Mouse (Mus musculus): Measurements from ENCODE around the gene Psmd9.

The Psmd9 gene

DNA sequence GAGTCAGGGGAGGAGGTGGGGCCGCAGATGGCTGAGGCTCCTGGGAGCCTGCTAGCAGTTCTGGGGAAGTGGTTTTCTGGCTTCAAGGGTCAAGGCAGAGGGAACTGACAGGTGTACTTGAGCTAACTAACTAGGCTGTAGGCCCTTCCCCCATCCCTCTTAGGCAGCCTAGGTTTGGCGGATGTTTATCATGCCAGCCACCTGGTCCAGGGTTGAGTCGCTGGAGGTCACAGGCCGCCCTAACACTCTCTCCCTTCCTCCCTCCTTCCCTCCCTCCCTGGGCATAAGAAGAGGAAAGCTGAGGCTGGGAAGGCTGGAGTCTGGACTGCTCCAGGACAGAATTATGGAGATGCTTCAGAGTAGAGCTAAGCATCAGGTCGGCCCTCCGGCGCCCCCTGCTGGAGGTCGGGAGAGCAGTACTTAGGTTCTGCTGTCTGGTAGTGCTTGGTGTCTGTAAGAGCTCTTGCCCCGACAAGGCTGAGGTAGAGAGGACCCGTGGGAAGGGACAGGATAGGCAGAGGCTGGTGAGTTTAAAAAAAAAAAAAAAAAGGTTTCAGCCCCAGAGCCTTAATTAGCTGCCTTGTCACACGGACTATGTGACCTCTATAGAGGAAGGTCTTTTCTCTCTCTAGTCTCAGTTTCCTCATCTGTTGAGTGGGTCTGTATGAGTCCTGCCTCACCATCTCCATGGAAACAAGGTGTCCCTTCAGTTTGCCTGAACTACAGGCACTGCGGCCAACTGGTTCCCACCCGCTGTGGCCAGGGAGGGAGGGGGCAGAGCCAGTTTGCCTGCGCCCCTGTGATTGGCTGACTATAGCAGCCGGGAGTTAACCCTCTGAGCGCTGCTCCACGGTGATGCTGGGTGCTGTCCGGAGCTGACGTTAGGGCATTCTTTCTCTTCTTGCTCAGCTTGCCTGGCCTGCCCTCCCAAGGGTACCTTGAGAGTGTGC, 19.5 kb upstream of the Psmd9 start:
- peak; percentile 78 for DNase-seq (ENCODE audit: extremely low read depth, insufficient read length, low spot score)

DNA sequence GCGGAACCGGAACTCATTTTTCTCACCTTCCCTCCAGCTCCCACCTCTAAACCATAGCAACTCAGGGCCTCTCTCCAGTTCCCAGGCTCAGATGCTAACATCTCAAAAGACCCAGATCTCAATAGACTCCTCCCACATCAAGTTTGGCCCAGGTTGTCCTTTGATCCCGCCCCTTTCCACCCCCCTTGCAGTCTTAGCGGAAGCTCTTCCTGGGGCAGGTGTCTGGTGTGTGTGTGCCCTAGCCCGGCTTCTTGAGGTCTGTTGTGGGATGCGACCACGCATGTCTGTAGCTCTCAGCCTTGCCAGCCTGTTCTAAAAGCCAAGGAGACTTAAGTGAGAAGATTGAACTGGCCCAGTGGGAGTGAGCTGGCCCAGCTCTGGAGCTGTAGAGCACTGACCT, 18.6 kb upstream of the Psmd9 start:
- DNase-seq (ENCODE audit: extremely low read depth, insufficient read length, low spot score), result no peak

DNA sequence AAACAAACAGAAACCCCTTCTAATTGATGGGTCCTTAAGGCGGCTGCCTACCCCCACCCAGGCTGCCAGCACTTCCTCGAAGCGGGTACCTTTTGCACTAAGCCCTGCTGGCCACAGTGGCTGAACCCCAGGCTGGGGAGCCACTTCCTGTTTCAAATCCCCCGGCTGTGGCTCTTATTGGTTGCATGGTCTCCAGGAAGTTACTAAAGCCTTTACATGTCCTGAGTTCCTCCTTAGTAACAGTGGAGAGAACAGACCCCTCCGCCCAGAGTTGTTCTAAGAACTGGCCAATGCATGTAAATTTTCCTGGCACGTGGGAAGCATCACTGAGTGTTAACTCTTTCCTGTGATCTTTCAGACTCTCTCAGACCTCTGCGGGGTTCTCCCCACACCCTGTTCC, 18.1 kb upstream of the Psmd9 start:
- no peak for DNase-seq (ENCODE audit: extremely low read depth, insufficient read length, low spot score)

DNA sequence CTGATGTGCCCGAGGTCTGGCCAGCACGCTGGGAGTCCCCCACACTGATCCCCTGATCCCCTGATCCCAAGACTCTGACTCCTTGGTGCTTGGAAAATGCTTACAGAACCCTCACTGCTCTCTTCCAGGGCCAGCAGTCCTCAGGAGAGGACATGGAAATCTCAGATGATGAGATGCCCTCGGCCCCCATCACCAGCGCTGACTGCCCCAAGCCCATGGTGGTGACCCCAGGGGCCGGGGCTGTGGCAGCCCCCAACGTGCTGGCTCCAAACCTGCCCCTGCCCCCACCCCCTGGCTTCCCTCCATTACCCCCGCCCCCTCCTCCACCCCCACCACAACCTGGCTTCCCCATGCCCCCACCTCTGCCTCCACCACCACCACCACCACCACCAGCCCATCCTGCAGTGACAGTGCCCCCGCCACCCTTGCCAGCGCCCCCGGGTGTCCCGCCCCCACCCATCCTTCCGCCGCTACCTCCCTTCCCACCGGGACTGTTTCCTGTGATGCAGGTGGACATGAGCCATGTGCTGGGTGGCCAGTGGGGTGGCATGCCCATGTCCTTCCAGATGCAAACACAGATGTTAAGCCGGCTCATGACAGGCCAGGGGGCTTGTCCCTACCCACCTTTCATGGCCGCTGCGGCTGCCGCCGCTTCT, 17.4 kb upstream of the Psmd9 start:
- no peak for DNase-seq (ENCODE audit: extremely low read depth, insufficient read length, low spot score)

DNA sequence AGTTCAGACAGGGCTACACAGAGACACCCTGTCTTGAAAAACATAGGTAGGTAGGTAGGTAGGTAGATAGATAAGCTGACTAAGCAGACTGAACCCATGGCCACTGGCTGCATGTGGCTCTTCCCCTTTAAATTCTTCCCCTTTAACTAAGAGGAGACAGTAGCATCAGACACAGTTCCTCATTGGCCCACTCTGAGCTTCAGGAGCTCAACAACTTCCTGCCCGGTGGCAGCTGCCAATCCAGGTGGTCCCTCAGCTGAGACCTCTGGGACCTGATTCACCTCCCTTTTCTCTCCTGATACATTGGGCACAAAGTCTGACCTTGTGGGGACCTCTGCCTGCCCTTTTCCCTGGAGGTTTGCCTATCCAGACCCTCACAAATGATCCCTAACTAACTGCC, 16.3 kb upstream of the Psmd9 start:
- no peak for DNase-seq (ENCODE audit: extremely low read depth, insufficient read length, low spot score)

DNA sequence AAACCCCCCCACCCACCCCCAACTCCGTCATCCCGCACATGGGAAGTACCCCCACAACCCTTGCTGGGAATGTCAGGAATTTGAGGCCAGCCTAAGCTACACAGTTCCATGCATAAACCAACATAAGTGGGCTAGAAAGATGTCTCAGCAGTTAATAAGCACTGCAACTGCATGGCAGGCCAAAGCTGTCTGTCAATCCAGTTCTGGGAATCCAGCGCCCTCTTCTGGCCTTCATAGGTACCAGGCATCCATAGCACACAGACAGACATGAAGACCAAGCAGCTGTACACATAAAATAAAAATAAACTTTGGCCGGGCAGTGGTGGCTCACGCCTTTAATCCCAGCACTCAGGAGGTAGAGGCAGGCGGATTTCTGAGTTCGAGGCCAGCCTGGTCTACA, 13.8 kb upstream of the Psmd9 start:
- no peak for DNase-seq (ENCODE audit: extremely low read depth, insufficient read length, low spot score)

DNA sequence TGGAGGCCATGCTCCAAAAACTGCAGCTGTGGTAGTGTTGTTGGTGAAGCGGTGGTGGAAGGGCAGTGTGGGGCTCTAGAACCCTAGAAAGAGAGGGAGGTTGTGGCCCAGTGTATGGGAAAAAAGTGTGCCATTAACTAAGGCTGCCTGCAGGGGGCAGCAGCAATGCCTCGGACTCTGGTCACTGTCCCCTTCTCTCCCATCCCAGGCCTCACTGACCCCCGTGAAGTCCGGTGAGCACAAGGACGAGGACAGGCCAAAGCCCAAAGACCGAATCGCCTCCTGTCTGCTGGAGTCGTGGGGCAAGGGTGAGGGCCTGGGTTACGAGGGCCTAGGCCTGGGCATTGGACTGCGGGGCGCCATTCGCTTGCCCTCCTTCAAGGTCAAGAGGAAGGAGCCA, 12.4 kb upstream of the Psmd9 start:
- no peak for DNase-seq (ENCODE audit: extremely low read depth, insufficient read length, low spot score)

DNA sequence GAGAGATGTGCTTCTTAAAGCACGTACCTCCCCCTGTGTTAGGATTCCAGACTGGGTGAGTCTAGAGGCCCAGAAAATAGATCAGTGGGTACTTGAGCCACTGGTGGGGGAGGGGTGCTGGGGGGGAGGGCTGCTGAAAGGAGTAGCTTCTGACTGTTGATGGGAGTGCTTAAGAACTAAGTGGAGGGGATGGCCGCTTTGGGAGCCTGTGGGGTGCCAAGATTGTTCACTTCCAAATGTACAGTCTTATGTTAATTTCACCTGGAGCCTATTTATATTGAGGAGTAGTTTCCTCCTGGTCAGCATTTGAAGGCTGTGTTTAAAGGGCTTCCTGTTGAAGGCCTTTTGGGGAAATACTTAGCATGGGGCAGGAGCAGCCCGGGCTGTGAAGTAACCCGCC, 11.2 kb upstream of the Psmd9 start:
- no peak for DNase-seq (ENCODE audit: extremely low read depth, insufficient read length, low spot score)

DNA sequence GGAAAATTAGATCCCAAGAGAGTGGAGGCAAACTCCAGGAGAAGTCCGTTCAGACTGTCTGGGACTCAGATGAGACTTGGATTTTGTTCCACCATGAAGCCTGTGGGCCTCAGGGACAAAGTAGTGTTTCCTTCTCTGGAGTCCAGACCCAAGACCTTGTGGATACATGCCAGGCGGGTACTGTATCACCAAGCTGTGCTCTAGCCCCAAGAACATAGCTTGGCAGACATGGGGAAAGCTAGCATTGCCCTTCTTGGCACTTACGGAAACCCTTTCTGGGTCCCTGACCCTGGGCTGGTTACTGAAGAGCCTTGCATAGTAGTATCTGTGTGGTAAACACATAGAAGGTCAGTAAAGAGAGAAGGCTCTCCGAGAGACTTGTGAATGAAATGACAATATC, 9.8 kb upstream of the Psmd9 start:
- DNase-seq (ENCODE audit: extremely low read depth, insufficient read length, low spot score), result no peak

DNA sequence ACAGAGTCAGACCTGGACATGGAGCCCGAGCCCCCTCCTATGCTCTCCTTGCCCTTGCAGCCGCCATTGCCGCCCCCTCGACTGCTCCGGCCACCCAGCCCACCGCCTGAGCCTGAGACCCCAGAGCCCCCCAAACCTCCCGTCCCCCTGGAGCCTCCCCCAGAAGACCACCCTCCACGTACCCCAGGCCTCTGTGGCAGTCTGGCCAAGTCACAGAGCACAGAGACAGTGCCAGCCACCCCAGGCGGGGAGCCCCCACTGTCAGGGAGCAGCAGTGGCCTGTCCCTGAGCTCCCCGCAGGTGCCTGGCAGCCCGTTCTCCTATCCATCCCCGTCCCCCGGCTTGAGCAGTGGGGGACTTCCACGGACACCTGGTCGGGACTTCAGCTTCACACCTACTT, 9.3 kb upstream of the Psmd9 start:
- no peak for DNase-seq (ENCODE audit: extremely low read depth, insufficient read length, low spot score)

DNA sequence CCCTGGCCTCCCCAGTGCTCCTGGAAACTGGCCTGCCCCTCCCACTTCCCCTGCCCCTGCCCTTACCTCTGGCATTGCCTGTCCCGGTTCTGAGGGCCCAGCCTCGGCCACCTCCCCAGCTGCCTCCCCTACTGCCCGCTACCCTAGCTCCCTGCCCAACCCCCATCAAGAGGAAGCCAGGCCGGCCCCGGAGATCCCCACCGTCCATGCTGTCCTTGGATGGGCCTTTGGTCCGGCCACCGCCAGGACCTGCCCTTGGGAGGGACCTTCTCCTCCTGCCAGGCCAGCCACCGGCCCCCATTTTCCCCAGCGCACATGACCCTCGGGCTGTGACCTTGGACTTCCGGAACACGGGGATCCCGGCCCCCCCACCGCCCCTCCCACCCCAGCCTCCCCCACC, 8.9 kb upstream of the Psmd9 start:
- no peak for DNase-seq (ENCODE audit: extremely low read depth, insufficient read length, low spot score)

DNA sequence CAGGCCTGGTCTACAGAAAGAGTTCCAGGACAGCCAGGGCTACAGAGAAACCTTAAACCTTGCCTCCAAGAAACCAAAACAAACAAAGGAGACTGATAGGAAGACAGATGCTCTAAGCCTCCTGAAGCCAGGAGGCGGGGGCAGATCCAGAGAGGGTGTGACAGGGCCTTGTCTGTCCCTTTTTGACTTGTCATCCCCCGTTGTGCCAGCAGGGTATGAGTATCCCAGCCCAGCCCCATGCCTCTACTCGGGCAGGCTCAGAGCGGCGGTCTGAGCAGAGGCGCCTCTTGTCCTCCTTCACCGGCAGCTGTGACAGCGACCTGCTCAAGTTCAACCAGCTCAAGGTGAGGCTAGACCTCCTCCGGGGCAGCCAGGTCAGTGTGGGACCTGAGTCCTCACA, 6.3 kb upstream of the Psmd9 start:
- DNase-seq (ENCODE audit: extremely low read depth, insufficient read length, low spot score), result no peak

DNA sequence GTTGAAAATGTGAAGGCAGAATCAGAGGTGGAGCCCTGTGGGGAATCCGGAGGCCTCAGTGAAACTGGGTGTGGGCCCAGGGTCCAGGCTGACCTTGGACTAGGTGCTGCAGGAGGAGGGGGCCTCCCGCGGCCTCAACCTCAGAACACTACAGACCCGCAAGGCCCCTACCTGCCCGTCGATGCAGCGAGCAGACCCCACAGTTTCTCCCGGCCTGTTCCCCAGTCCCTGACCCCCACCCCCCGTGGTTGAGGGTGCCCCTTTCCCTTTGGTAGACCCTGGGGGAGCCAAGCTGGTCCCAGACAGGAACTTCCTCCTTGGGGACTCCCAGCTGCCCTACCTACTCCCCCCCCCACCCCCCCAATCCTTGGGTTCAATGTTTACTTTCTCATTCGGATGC, 2.8 kb upstream of the Psmd9 start:
- DNase-seq (ENCODE audit: extremely low read depth, insufficient read length, low spot score), result no peak

DNA sequence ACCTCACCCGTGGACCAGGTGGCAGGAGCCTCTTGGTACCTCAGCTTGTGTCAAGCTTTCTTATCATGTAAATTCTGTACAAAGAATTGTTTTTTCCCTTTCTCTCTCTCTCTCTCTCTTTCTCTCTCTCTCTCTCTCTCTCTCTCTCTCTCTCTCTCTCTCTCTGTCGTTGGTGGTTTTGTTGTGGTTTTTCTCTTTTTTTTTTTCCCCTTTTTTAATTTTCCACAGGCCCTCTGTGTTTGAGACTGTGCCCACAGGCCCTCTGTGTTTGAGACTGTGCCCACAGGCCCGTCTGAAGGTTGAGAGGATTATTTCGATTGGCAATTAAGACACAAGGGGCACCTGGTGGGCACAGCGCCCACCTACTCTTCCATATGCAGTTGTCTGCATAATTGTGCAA, 1.6 kb upstream of the Psmd9 start:
- no peak for DNase-seq (ENCODE audit: extremely low read depth, insufficient read length, low spot score)

DNA sequence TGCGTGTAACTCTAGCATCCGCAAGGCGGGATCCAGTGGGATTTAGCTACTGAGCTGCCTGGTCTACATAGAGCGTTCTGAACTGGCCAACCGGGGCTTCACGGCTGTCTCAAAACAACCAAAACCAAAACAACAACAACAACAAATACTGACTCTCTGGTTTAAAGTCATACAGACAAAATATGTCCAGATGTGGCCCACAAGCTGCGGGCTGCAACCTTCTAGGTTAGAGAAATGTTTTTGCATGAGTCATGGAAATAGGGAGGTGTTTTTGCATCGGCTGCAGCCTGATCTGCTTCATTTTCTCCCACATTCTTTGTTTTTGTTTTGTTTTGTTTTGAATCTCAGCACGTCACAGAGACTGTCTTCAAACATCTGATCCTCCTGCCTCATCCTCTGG, 1.2 kb downstream of the Psmd9 start:
- no peak for DNase-seq (ENCODE audit: extremely low read depth, insufficient read length, low spot score)

DNA sequence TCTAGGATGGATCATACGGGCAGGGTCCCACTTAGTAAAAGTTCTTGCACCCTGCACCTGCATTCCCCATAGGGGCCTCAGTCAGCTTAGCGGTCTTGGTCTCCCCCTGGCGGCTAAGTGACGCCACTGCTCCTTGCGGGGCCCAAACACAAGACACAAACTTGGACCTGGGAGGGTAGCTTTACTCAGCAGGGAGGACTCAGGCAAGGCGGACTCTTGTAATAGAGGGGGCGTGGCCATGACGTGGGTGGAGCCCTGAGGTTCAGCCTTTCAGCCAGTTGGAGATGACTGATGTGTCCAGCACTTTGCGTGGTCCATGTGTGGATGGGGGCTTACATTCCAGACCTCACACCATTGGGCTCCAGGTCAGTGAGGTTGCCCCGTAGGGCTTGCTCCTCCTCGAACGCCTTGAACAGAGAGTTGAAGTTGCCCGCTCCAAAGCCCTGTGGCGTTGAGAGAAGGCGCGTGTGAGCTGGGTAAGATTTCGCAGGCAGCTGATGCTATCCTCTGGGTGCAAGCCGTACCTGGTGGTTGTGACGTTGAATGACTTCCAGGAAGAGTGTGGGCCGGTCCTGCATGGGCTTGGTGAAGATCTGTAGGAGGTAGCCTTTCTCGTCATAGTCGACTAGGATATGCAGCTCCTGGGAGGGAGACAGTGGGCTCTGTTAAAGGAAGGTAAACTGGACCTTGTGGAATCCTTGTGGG, 2.6 kb downstream of the Psmd9 start:
- peak; percentile 69 for DNase-seq (ENCODE audit: extremely low read depth, insufficient read length, low spot score)

DNA sequence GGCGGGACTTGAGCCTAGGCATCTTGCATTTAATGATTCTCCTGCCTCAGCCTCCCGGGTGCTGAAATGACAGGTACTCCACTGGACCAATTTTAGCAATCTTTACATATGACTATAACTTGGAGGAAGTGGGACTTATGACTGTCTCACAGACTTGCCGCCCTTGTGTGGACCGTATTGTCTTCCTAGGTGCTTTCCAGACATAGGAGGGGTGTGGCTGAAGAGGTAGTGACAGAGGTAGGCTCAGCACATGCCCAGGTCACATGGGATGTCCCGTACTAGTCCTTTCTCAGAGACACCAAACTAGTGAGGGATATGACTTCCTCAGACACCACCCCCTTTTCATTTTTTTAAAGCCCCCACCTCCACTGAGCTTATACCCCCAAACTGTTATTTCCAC, 9.6 kb downstream of the Psmd9 start:
- no peak for DNase-seq (ENCODE audit: extremely low read depth, insufficient read length, low spot score)

DNA sequence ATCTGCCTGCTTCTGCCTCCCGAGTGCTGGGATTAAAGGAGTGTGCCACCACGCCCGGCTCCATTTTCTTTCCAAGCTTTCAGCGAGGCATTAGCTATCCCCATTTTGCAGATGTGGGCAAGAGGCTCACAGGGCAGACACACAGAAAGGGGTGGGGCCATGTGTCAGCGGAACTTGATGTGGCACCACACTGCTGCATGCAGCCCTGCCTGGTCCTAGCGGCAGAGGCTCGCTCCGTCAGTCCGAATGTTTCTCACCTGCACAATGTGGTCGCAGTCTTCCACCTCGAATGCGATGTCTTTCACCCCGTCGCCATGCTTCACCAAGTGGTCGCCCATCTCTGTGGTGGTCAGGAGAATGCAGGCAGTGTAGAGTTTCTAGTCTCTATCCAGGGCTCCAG, 11.2 kb downstream of the Psmd9 start:
- no peak for DNase-seq (ENCODE audit: extremely low read depth, insufficient read length, low spot score)

DNA sequence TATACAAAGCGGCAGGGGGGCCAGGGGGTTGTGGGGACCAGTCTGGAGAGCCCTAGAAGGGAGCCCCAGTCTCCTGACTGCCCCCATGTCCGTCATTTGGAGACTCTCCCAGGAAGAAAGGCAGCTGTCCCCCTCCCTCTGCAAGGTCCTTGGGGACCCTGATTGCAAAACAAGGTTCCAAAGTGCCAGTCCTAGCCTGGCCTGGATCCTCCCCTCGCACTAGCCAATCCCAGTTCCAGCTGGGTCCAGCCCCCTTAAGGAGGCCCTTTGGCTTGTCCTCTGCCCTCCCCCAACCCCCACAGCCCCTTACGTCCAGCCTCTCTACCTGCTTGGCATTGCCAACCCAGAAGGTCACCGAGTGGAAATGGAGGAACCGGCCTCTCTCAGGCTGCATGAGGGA, 12.3 kb downstream of the Psmd9 start:
- no peak for DNase-seq (ENCODE audit: extremely low read depth, insufficient read length, low spot score)

DNA sequence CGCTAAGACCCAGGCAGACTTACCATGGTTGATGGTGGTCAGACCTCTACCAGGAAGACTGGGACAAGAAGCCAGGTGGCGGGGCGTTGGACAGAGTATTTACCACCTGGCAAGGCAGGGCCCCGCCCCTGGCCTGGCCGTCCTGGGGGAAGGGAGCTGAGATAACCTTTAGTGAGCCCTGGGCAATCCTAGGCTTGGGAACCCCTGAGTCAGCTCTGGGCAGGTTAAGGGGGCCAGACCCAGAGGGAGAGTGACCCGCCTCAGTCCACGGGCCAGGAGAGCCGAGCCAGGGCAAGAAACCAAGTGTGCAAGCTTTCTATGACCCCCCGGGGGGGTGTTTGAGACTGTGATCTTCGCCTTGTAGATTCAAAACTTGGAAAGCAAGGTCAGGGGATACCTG, 13.4 kb downstream of the Psmd9 start, which contains the start of gene Hpd:
Gene Hpd (minus strand): TSS at position 77 of the 400 bp plus-strand sequence.
- DNase-seq (ENCODE audit: extremely low read depth, insufficient read length, low spot score), result no peak

DNA sequence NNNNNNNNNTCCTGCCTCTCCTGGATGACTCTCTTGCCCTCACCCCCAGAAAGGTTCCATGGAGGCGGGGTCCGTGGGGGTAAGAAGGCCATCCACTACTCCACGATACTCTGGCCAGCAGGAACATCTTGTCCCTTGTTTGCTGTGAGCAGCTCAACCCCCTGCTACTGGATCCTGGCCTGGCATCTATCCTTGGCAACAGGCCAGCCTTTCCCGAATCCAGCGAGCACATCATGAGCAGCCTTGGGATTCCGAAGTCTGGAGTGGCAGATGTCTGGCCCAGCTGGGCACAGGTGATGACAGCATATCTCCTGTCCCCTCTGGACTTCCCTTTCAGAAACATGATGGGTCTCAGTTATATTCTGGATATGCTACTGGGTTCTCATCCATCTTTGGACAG, 16.8 kb downstream of the Psmd9 start:
- no peak for DNase-seq (ENCODE audit: extremely low read depth, insufficient read length, low spot score)

DNA sequence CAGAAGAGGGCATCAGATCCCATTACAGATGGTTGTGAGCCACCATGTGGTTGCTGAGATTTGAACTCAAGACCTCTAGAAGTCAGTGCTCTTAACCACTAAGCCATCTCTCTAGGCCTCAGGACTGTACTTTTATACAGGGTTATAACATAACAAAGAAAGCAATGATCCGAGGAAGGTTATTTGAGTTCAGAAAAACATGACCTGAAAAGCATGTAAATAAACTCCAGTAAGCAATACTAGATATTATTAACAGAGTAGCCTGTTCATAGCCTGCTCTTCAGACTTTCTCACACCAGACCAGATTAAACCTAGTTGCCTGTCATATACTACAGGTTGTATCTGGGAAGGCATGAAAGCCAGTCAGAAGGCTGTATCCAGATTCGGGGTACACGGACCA, 18.1 kb downstream of the Psmd9 start:
- DNase-seq (ENCODE audit: extremely low read depth, insufficient read length, low spot score), result no peak

Measured in 3134 (cell line).